Mouse (Mus musculus): ENCODE results near the gene Gng3. TPM values are rescaled to one million over a fixed set of nuclear protein-coding genes. Genes with fewer than 3 reads are reported as not detected.
A peak's percentile ranks its signal among the peaks of the same experiment; 100 is the strongest.
"Not testable (repeated sequence)": the region's sequence is repeated elsewhere in the genome, so short reads cannot be mapped to it uniquely, and the experiment has no call there.

The Gng3 gene
- polyA plus RNA-seq, 1 experiment from 2014 or later, result 60.0 TPM

- Histone ChIP-seq H3K27me3 (ENCODE audit: low read depth, poor library complexity, severe bottlenecking) (no peaks in the 10 kb centered on the region), H3K4me3 (peak overlapping the region; percentile 61), H3K4me1 (peaks cover 46% of the 10 kb centered on the region), H3K36me3 (peaks cover 59% of the 10 kb centered on the region), H3K27ac (replicated peaks) (peak overlapping the region; percentile 98), H3K9me3 (replicated peaks) (no peaks in the 10 kb centered on the region)
- DNase-seq (ENCODE audit: low spot score), result no peak
- WGBS, result 20% methylated on average over 15 of the region's 15 CpGs
These were observed 808 bp downstream of the Gng3 start for GRCm38 (mm10) chr19:8838041-8838730.

GRCm38 (mm10) chr19:8837251-8837791 lies 1.7 kb downstream of the Gng3 start, which contains the start of gene Bscl2:
Bscl2 (plus strand) TSS chr19:8837467.
- DNase-seq (ENCODE audit: low spot score), result peak; percentile 89
- H3K27me3 ChIP-seq (ENCODE audit: low read depth, poor library complexity, severe bottlenecking), result no peaks in the 10 kb centered on the region
- peaks cover 59% of the 10 kb centered on the region for H3K36me3 ChIP-seq
- peaks cover 46% of the 10 kb centered on the region for H3K4me1 ChIP-seq
- peak within 1 kb of the TSS; percentile 61 for H3K4me3 ChIP-seq
- H3K9me3 ChIP-seq (replicated peaks), result no peaks in the 10 kb centered on the region
- under 1% methylated on average over 38 of the region's 38 CpGs for WGBS
- H3K27ac ChIP-seq (replicated peaks), result peak within 1 kb of the TSS; percentile 98

GRCm38 (mm10) chr19:8836327-8836726 lies 2.7 kb downstream of the Gng3 start:
- WGBS, result 98% methylated on average over 10 of the region's 10 CpGs
- peaks cover 60% of the 10 kb centered on the region for H3K36me3 ChIP-seq
- DNase-seq (ENCODE audit: low spot score); H3K9me3 ChIP-seq (replicated peaks); H3K27me3 ChIP-seq (ENCODE audit: low read depth, poor library complexity, severe bottlenecking): not testable (repeated sequence)
- peaks cover 45% of the 10 kb centered on the region for H3K4me1 ChIP-seq
- H3K27ac ChIP-seq (replicated peaks), result peak overlapping the region; percentile 98; the same call in 1 of the 2 replicates
- H3K4me3 ChIP-seq, result peak overlapping the region; percentile 61; the same call in 1 of the 2 replicates

GRCm38 (mm10) chr19:8832971-8833370 lies 6.0 kb downstream of the Gng3 start:
- 92% methylated on average over 4 of the region's 4 CpGs for WGBS
- H3K9me3 ChIP-seq (replicated peaks), result no peaks in the 10 kb centered on the region
- DNase-seq (ENCODE audit: low spot score), result no peak
- peaks cover 89% of the 10 kb centered on the region for H3K36me3 ChIP-seq
- no peak overlapping the region for H3K27ac ChIP-seq (replicated peaks)
- no peak overlapping the region for H3K4me3 ChIP-seq
- no peaks in the 10 kb centered on the region for H3K27me3 ChIP-seq (ENCODE audit: low read depth, poor library complexity, severe bottlenecking)
- peaks cover 11% of the 10 kb centered on the region for H3K4me1 ChIP-seq

GRCm38 (mm10) chr19:8831262-8831661 lies 7.7 kb downstream of the Gng3 start:
- 90% methylated on average over 11 of the region's 11 CpGs for WGBS
- DNase-seq (ENCODE audit: low spot score), result no peak
- H3K9me3 ChIP-seq (replicated peaks), result no peaks in the 10 kb centered on the region
- no peaks in the 10 kb centered on the region for H3K4me1 ChIP-seq
- peaks cover 100% of the 10 kb centered on the region for H3K36me3 ChIP-seq
- no peak overlapping the region for H3K27ac ChIP-seq (replicated peaks)
- no peak overlapping the region for H3K4me3 ChIP-seq
- H3K27me3 ChIP-seq (ENCODE audit: low read depth, poor library complexity, severe bottlenecking), result no peaks in the 10 kb centered on the region

- WGBS, result 96% methylated on average over 8 of the region's 8 CpGs
- Histone ChIP-seq H3K9me3 (replicated peaks) (no peaks in the 10 kb centered on the region), H3K4me1 (no peaks in the 10 kb centered on the region), H3K27ac (replicated peaks) (no peak overlapping the region), H3K36me3 (peaks cover 100% of the 10 kb centered on the region), H3K4me3 (no peak overlapping the region), H3K27me3 (ENCODE audit: low read depth, poor library complexity, severe bottlenecking) (no peaks in the 10 kb centered on the region)
- no peak for DNase-seq (ENCODE audit: low spot score)
These were observed 8.3 kb downstream of the Gng3 start for GRCm38 (mm10) chr19:8830664-8831063.

GRCm38 (mm10) chr19:8829660-8830059 lies 9.3 kb downstream of the Gng3 start, which contains the start of gene AC129217.1:
AC129217.1 (plus strand) TSS chr19:8829773.
- Histone ChIP-seq H3K4me1 (no peaks in the 10 kb centered on the region), H3K27ac (replicated peaks) (no peak within 1 kb of the TSS), H3K9me3 (replicated peaks) (no peaks in the 10 kb centered on the region), H3K36me3 (peaks cover 100% of the 10 kb centered on the region), H3K27me3 (ENCODE audit: low read depth, poor library complexity, severe bottlenecking) (no peaks in the 10 kb centered on the region), H3K4me3 (no peak within 1 kb of the TSS)
- 93% methylated on average over 8 of the region's 8 CpGs for WGBS
- no peak for DNase-seq (ENCODE audit: low spot score)

GRCm38 (mm10) chr19:8822696-8823095 lies 16.3 kb downstream of the Gng3 start:
- Histone ChIP-seq H3K27me3 (ENCODE audit: low read depth, poor library complexity, severe bottlenecking) (no peaks in the 10 kb centered on the region), H3K4me3 (peak overlapping the region; percentile 100), H3K36me3 (peaks cover 62% of the 10 kb centered on the region), H3K9me3 (replicated peaks) (no peaks in the 10 kb centered on the region), H3K27ac (replicated peaks) (no peak overlapping the region), H3K4me1 (peaks cover 32% of the 10 kb centered on the region)
- no peak for DNase-seq (ENCODE audit: low spot score)
- 79% methylated on average over 8 of the region's 8 CpGs for WGBS

- 5% methylated on average over 7 of the region's 7 CpGs for WGBS
- H3K4me3 ChIP-seq, result peak overlapping the region; percentile 100
- H3K4me1 ChIP-seq, result peaks cover 46% of the 10 kb centered on the region
- peaks cover 58% of the 10 kb centered on the region for H3K36me3 ChIP-seq
- H3K27ac ChIP-seq (replicated peaks), result peak overlapping the region; percentile 98
- no peaks in the 10 kb centered on the region for H3K9me3 ChIP-seq (replicated peaks)
- no peaks in the 10 kb centered on the region for H3K27me3 ChIP-seq (ENCODE audit: low read depth, poor library complexity, severe bottlenecking)
- DNase-seq (ENCODE audit: low spot score), result no peak
These were observed 17.8 kb downstream of the Gng3 start for GRCm38 (mm10) chr19:8821146-8821545.

GRCm38 (mm10) chr19:8820424-8820956 lies 18.5 kb downstream of the Gng3 start:
- under 1% methylated on average over 48 of the region's 48 CpGs for WGBS
- Histone ChIP-seq H3K27me3 (ENCODE audit: low read depth, poor library complexity, severe bottlenecking) (no peaks in the 10 kb centered on the region), H3K36me3 (peaks cover 58% of the 10 kb centered on the region), H3K27ac (replicated peaks) (peak overlapping the region; percentile 98), H3K9me3 (replicated peaks) (no peaks in the 10 kb centered on the region), H3K4me1 (peaks cover 46% of the 10 kb centered on the region), H3K4me3 (peak overlapping the region; percentile 100)
- DNase-seq (ENCODE audit: low spot score), result no peak

GRCm38 (mm10) chr19:8819596-8820423 lies 19.2 kb downstream of the Gng3 start, which contains the start of gene Hnrnpul2:
Hnrnpul2 (plus strand) TSS chr19:8820010.
- Histone ChIP-seq H3K9me3 (replicated peaks) (no peaks in the 10 kb centered on the region), H3K27ac (replicated peaks) (peak within 1 kb of the TSS; percentile 98), H3K36me3 (peaks cover 58% of the 10 kb centered on the region), H3K4me3 (peak within 1 kb of the TSS; percentile 100), H3K4me1 (peaks cover 46% of the 10 kb centered on the region), H3K27me3 (ENCODE audit: low read depth, poor library complexity, severe bottlenecking) (no peaks in the 10 kb centered on the region)
- peak; percentile 97 for DNase-seq (ENCODE audit: low spot score)
- under 1% methylated on average over 83 of the region's 83 CpGs for WGBS

- Histone ChIP-seq H3K4me3 (peak within 1 kb of the TSS; percentile 100), H3K36me3 (peaks cover 58% of the 10 kb centered on the region), H3K27ac (replicated peaks) (peak within 1 kb of the TSS; percentile 98), H3K4me1 (peaks cover 46% of the 10 kb centered on the region), H3K27me3 (ENCODE audit: low read depth, poor library complexity, severe bottlenecking) (no peaks in the 10 kb centered on the region), H3K9me3 (replicated peaks) (no peaks in the 10 kb centered on the region)
- DNase-seq (ENCODE audit: low spot score), result peak; percentile 97
- under 1% methylated on average over 33 of the region's 33 CpGs for WGBS
These were observed 20.0 kb downstream of the Gng3 start, which contains the start of gene Ttc9c for GRCm38 (mm10) chr19:8818801-8819595. Ttc9c (minus strand) TSS chr19:8819333.
